Mouse (Mus musculus) spleen, adult 12 weeks (tissue): ENCODE results near the gene Catspere2.

Experiments
- DNase-seq: peaks from one replicate; pipeline ENCODE4 v3.0.0; 2022; ENCODE audit warnings: low spot score

The Catspere2 gene

DNA sequence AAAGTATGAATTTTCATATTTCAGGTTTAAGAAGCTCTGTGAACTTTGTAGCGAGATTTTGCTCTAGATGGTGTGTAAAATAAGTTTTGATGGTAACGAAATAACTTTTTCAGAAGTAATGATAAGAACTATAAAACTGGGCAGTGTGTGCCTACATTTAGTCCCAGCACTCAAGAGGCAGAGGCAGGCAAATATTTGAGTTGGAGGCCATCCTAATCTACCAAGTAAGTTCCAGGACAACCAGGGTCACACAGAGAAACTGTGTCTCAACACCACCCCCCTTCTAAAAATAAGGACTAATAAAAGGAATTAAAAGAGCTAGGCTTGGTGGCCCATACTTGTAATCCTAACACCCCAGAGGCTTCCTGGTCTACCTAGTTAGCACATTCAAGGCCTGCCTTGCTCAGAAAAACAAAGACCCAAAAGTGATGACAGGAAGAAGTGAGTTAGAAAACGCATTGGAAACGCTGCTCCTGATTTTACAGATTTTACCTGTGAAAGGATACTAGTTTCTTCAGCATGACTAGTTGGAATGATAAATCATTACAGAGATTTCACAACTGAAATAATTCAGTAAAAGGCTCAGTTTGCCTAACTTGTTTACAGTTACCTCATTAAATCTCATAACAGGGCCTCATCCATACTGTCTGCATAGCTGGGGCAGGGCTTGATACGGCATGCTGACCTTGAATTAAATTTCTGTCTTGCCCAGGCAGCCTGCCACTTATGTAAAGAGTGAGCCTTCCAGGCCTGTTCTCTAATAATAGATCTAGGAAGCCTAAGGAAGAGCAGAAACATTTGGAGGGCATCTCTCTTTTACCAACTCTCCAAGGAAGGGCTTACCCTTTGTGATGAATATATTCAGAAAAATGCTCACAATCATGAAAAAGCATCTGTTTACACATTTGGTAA lies 236.2 kb downstream of the Catspere2 start:
- DNase-seq = no peak
